Mouse (Mus musculus) erythroid progenitor cell, adult 5-6 weeks (primary cell): Measurements from ENCODE around the gene Dnajc5g. TPM values are rescaled to one million over a fixed set of nuclear protein-coding genes. Genes with fewer than 3 reads are reported as not detected.

Experiments used
- total RNA-seq, 2 experiments: library from RNA; stranded (forward) in 1 of 2; stranded (reverse) in 1 of 2; fragments of 150-400 nt in 1 of 2; fragments of 186-747, 209-891 nt in 1 of 2; gene quantifications; 2 replicates each; pipeline versions ENCODE4 v1.2.3 to v1.2.4; 2015 to 2017; ENCODE audit warnings: low replicate concordance in 2 of 2

The Dnajc5g gene
- total RNA-seq, 2 experiments from 2014 or later: not detected

Other genes with a start within 250 kb of the Dnajc5g start
- gene Tmem214, start 238.3 kb upstream of the Dnajc5g start, total RNA-seq (2015; ENCODE audit: low replicate concordance): 6.8 and 11.3 TPM in 2 replicates
- gene Tmem214, start 238.3 kb upstream of the Dnajc5g start, total RNA-seq (2017; ENCODE audit: low replicate concordance): 9.5 and 10.0 TPM in 2 replicates
- gene Agbl5, start 217.6 kb upstream of the Dnajc5g start, total RNA-seq (2015; ENCODE audit: low replicate concordance): 3.4 and 3.6 TPM in 2 replicates
- 1.1 and 7.1 TPM in 2 replicates for gene Agbl5, start 217.6 kb upstream of the Dnajc5g start, total RNA-seq (2017; ENCODE audit: low replicate concordance)
- 256 and 260 TPM in 2 replicates for gene Ost4, start 198.5 kb upstream of the Dnajc5g start, total RNA-seq (2015; ENCODE audit: low replicate concordance)
- 78.4 and 188 TPM in 2 replicates for gene Ost4, start 198.5 kb upstream of the Dnajc5g start, total RNA-seq (2017; ENCODE audit: low replicate concordance)
- 9.6 and 11.5 TPM in 2 replicates for gene Emilin1, start 192.9 kb upstream of the Dnajc5g start, total RNA-seq (2015; ENCODE audit: low replicate concordance)
- gene Emilin1, start 192.9 kb upstream of the Dnajc5g start, total RNA-seq (2017; ENCODE audit: low replicate concordance): 5.6 and 11.6 TPM in 2 replicates
- gene Khk, start 184.9 kb upstream of the Dnajc5g start, total RNA-seq (2015; ENCODE audit: low replicate concordance): 2.5 and 10.8 TPM in 2 replicates
- 4.4 and 8.9 TPM in 2 replicates for gene Khk, start 184.9 kb upstream of the Dnajc5g start, total RNA-seq (2017; ENCODE audit: low replicate concordance)
- gene Cgref1, start 160.7 kb upstream of the Dnajc5g start, total RNA-seq (2015; ENCODE audit: low replicate concordance): not detected in 2 replicates
- not detected in 2 replicates for gene Cgref1, start 160.7 kb upstream of the Dnajc5g start, total RNA-seq (2017; ENCODE audit: low replicate concordance)
- gene Preb, start 145.9 kb upstream of the Dnajc5g start, total RNA-seq (2015; ENCODE audit: low replicate concordance): 42.3 and 55.5 TPM in 2 replicates
- gene Preb, start 145.9 kb upstream of the Dnajc5g start, total RNA-seq (2017; ENCODE audit: low replicate concordance): 8.2 and 24.9 TPM in 2 replicates
- gene Tcf23, start 137.6 kb upstream of the Dnajc5g start, total RNA-seq (2015; ENCODE audit: low replicate concordance): not detected in 2 replicates
- not detected in 2 replicates for gene Tcf23, start 137.6 kb upstream of the Dnajc5g start, total RNA-seq (2017; ENCODE audit: low replicate concordance)
- gene Atraid, start 58.0 kb upstream of the Dnajc5g start, total RNA-seq (2015; ENCODE audit: low replicate concordance): 38.6 and 49.9 TPM in 2 replicates
- gene Atraid, start 58.0 kb upstream of the Dnajc5g start, total RNA-seq (2017; ENCODE audit: low replicate concordance): 15.1 and 16.0 TPM in 2 replicates
- gene Slc5a6, start 57.4 kb upstream of the Dnajc5g start, total RNA-seq (2015; ENCODE audit: low replicate concordance): not detected in 2 replicates
- not detected in 2 replicates for gene Slc5a6, start 57.4 kb upstream of the Dnajc5g start, total RNA-seq (2017; ENCODE audit: low replicate concordance)
- gene Cad, start 51.5 kb upstream of the Dnajc5g start, total RNA-seq (2015; ENCODE audit: low replicate concordance): 19.3 and 24.9 TPM in 2 replicates
- 3.5 and 11.3 TPM in 2 replicates for gene Cad, start 51.5 kb upstream of the Dnajc5g start, total RNA-seq (2017; ENCODE audit: low replicate concordance)
- gene Slc30a3, start 2.0 kb downstream of the Dnajc5g start, total RNA-seq (2015; ENCODE audit: low replicate concordance): not detected in 2 replicates
- gene Slc30a3, start 2.0 kb downstream of the Dnajc5g start, total RNA-seq (2017; ENCODE audit: low replicate concordance): not detected in 2 replicates
- not detected in 2 replicates for gene Trim54, start 10.4 kb downstream of the Dnajc5g start, total RNA-seq (2015; ENCODE audit: low replicate concordance)
- not detected in 2 replicates for gene Trim54, start 10.4 kb downstream of the Dnajc5g start, total RNA-seq (2017; ENCODE audit: low replicate concordance)
- not detected in 2 replicates for gene Ucn, start 32.5 kb downstream of the Dnajc5g start, total RNA-seq (2015; ENCODE audit: low replicate concordance)
- gene Ucn, start 32.5 kb downstream of the Dnajc5g start, total RNA-seq (2017; ENCODE audit: low replicate concordance): not detected in 2 replicates
- gene Mpv17, start 48.0 kb downstream of the Dnajc5g start, total RNA-seq (2015; ENCODE audit: low replicate concordance): 1.3 and 11.5 TPM in 2 replicates
- 0.23 and 4.7 TPM in 2 replicates for gene Mpv17, start 48.0 kb downstream of the Dnajc5g start, total RNA-seq (2017; ENCODE audit: low replicate concordance)
- gene Gm29609, start 73.6 kb downstream of the Dnajc5g start, total RNA-seq (2015; ENCODE audit: low replicate concordance): 4.6 TPM in 1 of 2 replicates, not detected in the other
- not detected in 2 replicates for gene Gm29609, start 73.6 kb downstream of the Dnajc5g start, total RNA-seq (2017; ENCODE audit: low replicate concordance)
- gene Gtf3c2, start 73.9 kb downstream of the Dnajc5g start, total RNA-seq (2015; ENCODE audit: low replicate concordance): 45.4 and 54.5 TPM in 2 replicates
- 29.9 and 130 TPM in 2 replicates for gene Gtf3c2, start 73.9 kb downstream of the Dnajc5g start, total RNA-seq (2017; ENCODE audit: low replicate concordance)
- gene Snx17, start 86.9 kb downstream of the Dnajc5g start, total RNA-seq (2015; ENCODE audit: low replicate concordance): 22.6 and 31.7 TPM in 2 replicates
- 16.3 and 39.3 TPM in 2 replicates for gene Snx17, start 86.9 kb downstream of the Dnajc5g start, total RNA-seq (2017; ENCODE audit: low replicate concordance)
- gene Eif2b4, start 87.1 kb downstream of the Dnajc5g start, total RNA-seq (2015; ENCODE audit: low replicate concordance): 36.5 and 60.5 TPM in 2 replicates
- 8.2 and 53.5 TPM in 2 replicates for gene Eif2b4, start 87.1 kb downstream of the Dnajc5g start, total RNA-seq (2017; ENCODE audit: low replicate concordance)
- 6.8 and 9.2 TPM in 2 replicates for gene Zfp513, start 96.0 kb downstream of the Dnajc5g start, total RNA-seq (2015; ENCODE audit: low replicate concordance)
- gene Zfp513, start 96.0 kb downstream of the Dnajc5g start, total RNA-seq (2017; ENCODE audit: low replicate concordance): 10.8 and 15.4 TPM in 2 replicates
- gene Ppm1g, start 114.4 kb downstream of the Dnajc5g start, total RNA-seq (2015; ENCODE audit: low replicate concordance): 166 and 178 TPM in 2 replicates
- 214 and 223 TPM in 2 replicates for gene Ppm1g, start 114.4 kb downstream of the Dnajc5g start, total RNA-seq (2017; ENCODE audit: low replicate concordance)
- 22.2 and 45.4 TPM in 2 replicates for gene Nrbp1, start 134.6 kb downstream of the Dnajc5g start, total RNA-seq (2015; ENCODE audit: low replicate concordance)
- gene Nrbp1, start 134.6 kb downstream of the Dnajc5g start, total RNA-seq (2017; ENCODE audit: low replicate concordance): 39.4 and 44.4 TPM in 2 replicates
- gene Gm9970, start 134.9 kb downstream of the Dnajc5g start, total RNA-seq (2015; ENCODE audit: low replicate concordance): not detected in 2 replicates
- gene Gm9970, start 134.9 kb downstream of the Dnajc5g start, total RNA-seq (2017; ENCODE audit: low replicate concordance): not detected in 2 replicates
- not detected in 2 replicates for gene Krtcap3, start 145.4 kb downstream of the Dnajc5g start, total RNA-seq (2015; ENCODE audit: low replicate concordance)
- gene Krtcap3, start 145.4 kb downstream of the Dnajc5g start, total RNA-seq (2017; ENCODE audit: low replicate concordance): not detected in 2 replicates
- gene Ift172, start 184.8 kb downstream of the Dnajc5g start, total RNA-seq (2015; ENCODE audit: low replicate concordance): 2.9 and 10.5 TPM in 2 replicates
- 5.7 and 10.3 TPM in 2 replicates for gene Ift172, start 184.8 kb downstream of the Dnajc5g start, total RNA-seq (2017; ENCODE audit: low replicate concordance)
- gene Fndc4, start 189.8 kb downstream of the Dnajc5g start, total RNA-seq (2015; ENCODE audit: low replicate concordance): not detected in 2 replicates
- 0.08 TPM in 1 of 2 replicates, not detected in the other for gene Fndc4, start 189.8 kb downstream of the Dnajc5g start, total RNA-seq (2017; ENCODE audit: low replicate concordance)
- not detected in 2 replicates for gene Gckr, start 191.2 kb downstream of the Dnajc5g start, total RNA-seq (2015; ENCODE audit: low replicate concordance)
- gene Gckr, start 191.2 kb downstream of the Dnajc5g start, total RNA-seq (2017; ENCODE audit: low replicate concordance): not detected in 2 replicates